Mouse (Mus musculus) adrenal gland, postnatal 10 days (tissue): ENCODE data around the gene Myo15. TPM values are rescaled to one million over a fixed set of nuclear protein-coding genes. Genes with fewer than 3 reads are reported as not detected.
"Not testable (repeated sequence)": the region's sequence is repeated elsewhere in the genome, so short reads cannot be mapped to it uniquely, and the experiment has no call there.

Source experiments
- DNase-seq: peaks from one replicate; pipeline ENCODE4 v3.0.0; 2021; ENCODE audit warnings: mixed read lengths
- long read RNA-seq, 2 experiments: library from polyadenylated mRNA; stranded (forward); transcript quantifications; one replicate each; pipeline ENCODE4 v2.0.0; 2021
- total RNA-seq, 2 experiments: library from RNA; stranded (reverse); gene quantifications; 2 replicates each; pipeline ENCODE4 v1.2.3; 2021

Gene Myo15
- under 1 TPM; 0.30 to 0.51 TPM for total RNA-seq
- long read RNA-seq, experiment 1, partial matches to known transcripts: 0 of 1 reads
- long read RNA-seq, experiment 1, other reads (novel, unspliced or antisense): 1 of 1 reads
- long read RNA-seq, experiment 2: 0 reads

GRCm38 (mm10) chr11:60469039-60469438 is at the start of gene Myo15:
TSS of gene Myo15 (plus strand) at chr11:60469339.
- DNase-seq: no peak

- DNase-seq: no peak
Observed at GRCm38 (mm10) chr11:60422046-60422668, 47.0 kb upstream of the Myo15 start.

- DNase-seq: no peak
Observed at GRCm38 (mm10) chr11:60423006-60423405, 46.1 kb upstream of the Myo15 start.

DNA sequence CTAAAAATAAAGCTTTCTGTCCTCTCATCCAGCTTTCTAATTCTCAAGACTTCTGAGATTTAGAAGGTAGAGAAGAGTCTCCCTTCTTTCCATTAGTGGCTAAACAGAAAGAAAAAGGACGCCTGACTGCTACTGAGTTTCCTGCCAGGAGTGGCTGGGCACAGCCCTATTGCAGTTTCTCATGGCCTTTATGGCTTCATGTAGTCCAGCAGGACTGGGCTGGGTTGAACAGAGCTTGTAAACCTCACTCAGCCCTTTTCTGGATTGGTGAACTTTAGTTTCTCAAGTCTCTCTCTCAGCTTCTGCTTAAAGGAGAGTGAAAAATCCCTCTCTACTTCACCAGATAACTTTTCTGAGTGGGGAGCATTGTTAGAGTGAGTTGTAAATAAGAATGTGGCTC is 42.7 kb upstream of the Myo15 start:
- DNase-seq: no peak

- no peak for DNase-seq
Observed at GRCm38 (mm10) chr11:60427628-60428027, 41.5 kb upstream of the Myo15 start.

GRCm38 (mm10) chr11:60433501-60433900 is 35.6 kb upstream of the Myo15 start:
- DNase-seq: no peak

GRCm38 (mm10) chr11:60435133-60435532 is 34.0 kb upstream of the Myo15 start:
- DNase-seq: no peak

DNA sequence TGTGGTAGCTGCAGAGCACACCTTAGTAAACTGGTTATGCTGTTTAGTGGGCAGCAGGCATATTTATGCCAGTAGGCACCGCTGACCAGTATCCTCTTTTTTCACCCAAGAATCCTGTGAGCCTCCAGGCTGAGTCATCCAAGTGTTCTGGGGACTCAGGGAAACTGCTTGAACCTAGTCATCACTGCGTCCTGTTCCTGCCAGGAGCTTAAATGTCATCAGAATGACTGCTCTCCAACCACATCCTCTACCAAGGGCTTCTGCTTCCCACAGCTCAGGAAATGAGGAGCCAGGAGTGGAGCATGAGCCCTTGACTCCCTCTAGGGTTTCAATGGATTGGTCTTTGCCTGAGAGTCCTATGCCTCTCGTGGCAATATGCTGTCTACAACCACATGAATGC is 32.5 kb upstream of the Myo15 start:
- no peak for DNase-seq

DNA sequence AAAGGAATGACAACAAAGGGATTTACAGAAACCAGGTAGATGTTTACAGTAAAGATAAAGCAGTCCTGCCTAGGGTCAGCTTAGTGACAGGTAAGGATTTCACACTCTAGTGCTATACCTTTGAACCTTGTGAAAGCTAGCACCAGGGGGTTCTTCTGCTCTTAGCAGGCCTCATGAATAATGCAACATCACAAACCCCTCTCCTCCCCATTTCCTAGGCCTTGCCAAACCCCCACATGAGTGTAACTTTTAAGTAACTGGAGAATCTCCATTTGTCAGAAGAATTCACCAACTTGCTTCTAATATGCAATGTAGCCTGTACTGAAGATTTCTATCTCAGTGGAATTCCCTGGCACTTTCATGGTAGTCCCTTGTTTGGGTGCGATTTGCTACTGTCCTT is 29.5 kb upstream of the Myo15 start:
- DNase-seq: not testable (repeated sequence)

DNA sequence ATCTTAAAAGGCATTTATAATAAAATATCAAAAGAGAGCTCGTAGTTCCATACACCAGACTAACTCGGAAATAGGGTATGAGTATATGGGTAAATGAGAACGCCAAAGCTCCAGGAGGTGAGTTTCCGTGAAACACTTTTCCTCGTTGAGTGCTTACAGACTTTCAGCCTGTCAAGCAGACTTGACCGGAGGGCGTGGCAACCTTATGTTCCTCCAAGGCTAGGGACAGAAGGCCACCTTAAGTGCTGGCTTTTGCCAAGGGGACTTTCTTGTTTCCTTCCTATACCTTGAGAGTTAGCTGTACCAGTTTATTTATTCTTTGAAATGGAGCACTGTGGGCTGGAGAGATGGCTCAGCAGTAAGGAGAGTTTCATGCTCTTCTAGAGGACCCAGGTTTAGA is 29.0 kb upstream of the Myo15 start:
- no peak for DNase-seq

GRCm38 (mm10) chr11:60442896-60443295 is 26.2 kb upstream of the Myo15 start:
- no peak for DNase-seq

GRCm38 (mm10) chr11:60444007-60444406 is 25.1 kb upstream of the Myo15 start:
- no peak for DNase-seq

- peak; percentile 92 for DNase-seq
Observed at GRCm38 (mm10) chr11:60454080-60454744, 14.9 kb upstream of the Myo15 start, which contains the start of gene Drg2. TSS of gene Drg2 (plus strand) at chr11:60454591.

DNA sequence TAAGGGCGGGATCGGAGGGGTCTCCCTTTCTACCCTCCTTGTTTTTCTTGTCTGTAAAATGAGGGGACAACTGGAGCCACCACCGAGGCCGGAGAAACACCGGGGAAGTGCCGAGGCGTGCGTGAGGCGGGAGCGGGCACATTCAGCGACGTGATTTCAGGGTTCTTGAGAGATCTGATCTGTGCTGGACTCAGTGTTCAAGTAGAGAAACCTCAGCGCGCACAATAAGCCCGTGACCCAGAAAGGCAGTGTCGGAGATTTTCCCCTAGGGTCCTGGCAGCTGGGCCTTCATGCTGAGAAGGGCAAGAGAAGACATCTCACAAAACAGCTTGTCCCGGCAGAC is 14.4 kb upstream of the Myo15 start:
- DNase-seq: no peak

- no peak for DNase-seq
Observed at GRCm38 (mm10) chr11:60457973-60458372, 11.2 kb upstream of the Myo15 start.

DNA sequence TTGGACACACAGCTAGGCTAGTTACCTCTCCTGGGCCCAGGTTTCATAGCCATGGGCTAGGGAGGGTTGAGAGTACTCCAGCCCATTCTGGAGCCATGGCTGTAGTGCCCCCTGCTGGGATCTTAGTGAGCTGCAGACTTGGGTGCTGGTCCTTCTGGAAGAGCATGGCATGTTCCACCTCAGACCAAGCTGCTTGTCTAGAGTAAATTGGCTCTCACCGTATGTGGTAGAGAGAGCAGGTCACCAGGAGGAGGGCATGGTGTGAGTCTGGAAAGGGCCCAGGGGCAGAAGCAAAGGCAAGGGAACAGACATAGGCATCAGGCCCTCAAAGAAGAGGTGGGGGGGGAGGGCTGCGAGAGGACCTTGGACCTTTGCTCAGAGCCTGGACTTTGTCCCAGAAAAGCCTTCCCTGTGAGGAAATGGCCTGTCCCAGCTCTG is 3.2 kb upstream of the Myo15 start:
- peak; percentile 68 for DNase-seq

DNA sequence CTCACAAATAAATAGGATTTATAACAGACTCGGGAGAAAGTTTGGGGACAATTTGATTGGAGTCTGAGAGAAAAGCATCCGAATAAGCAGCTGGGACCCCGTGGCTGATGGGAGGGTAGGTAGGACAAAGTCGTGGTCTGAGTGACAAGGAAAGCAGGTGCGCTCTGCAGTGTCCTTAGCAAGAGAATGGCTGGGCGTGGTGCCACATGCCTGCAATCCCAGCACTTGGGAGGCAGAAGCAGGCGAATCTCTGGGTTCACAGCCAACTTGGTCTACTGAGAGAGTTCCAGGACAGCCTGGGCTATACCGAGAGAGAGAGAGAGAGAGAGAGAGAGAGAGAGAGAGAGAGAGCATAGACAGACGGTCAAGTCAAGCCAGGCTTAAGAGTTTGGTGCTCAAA is 1.6 kb downstream of the Myo15 start:
- DNase-seq: no peak

DNA sequence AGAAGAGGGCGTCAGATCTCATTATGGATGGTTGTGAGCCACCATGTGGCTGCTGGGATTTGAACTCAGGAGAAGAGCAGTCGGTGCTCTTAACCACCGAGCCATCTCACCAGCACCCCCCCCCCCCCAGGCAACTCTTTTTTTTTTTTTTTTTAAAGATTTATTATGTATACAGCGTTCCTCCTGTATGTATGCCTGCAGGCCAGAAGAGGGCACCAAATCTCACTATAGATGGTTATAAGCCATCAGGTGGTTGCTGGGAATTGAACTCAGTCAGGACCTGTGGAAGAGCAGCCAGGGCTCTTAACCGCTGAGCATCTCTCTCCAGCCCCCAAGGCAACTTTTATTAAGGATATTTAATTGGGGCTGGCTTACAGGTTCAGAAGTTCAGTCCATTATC is 5.4 kb downstream of the Myo15 start:
- no peak for DNase-seq

DNA sequence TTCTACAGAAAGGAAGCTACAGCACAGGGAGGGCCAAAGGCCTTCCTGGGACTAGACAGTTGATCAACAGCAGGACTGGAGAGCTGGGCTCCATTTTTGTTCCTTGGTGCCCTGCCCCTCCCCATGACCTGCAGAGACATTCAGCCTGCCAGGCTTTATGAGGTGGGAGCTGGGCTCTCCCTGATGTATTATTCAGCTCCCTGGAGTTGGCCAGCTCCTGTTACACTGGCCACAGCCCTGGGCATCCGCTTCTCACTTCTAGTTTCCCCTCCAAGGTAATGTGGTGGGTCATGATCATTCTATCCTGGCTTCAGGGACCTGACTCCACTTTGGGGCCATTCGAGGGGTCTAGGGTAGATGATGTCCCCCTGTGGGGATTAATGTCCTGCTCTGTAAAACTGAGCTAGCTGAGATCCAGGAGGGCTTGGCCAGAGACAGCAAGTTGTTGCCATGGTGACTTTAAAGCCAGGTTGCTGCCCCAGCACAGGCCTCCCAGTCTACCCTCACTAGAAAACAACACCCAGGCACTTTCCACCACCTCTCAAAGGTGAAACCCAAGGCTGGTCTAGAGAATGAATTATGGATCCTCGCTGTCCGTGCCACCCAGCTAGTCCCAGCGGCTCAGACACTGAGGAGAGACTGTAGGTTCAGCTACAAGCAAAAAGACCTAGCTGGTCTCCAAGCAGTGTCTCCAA is 6.7 kb downstream of the Myo15 start:
- DNase-seq: no peak

DNA sequence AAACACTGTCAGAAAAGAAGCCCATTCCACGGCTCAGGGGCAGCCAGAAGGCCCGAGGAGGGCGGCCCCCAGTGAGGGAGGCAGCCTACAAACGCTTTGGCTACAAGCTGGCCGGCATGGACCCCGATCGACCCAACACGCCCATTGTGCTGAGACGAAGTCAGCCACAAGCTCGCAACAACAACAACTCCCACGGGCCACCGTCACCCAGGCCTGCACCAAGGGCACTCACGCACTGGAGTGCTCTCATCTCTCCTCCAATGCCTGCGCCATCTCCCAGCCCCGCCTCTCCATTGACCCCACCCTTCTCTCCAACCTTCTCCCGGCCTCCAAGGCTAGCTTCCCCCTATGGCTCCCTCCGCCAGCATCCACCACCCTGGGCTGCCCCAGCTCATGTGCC is 9.0 kb downstream of the Myo15 start:
- DNase-seq: peak; percentile 57

GRCm38 (mm10) chr11:60486267-60486666 is 17.1 kb downstream of the Myo15 start:
- no peak for DNase-seq

GRCm38 (mm10) chr11:60492726-60493125 is 23.6 kb downstream of the Myo15 start:
- no peak for DNase-seq

DNA sequence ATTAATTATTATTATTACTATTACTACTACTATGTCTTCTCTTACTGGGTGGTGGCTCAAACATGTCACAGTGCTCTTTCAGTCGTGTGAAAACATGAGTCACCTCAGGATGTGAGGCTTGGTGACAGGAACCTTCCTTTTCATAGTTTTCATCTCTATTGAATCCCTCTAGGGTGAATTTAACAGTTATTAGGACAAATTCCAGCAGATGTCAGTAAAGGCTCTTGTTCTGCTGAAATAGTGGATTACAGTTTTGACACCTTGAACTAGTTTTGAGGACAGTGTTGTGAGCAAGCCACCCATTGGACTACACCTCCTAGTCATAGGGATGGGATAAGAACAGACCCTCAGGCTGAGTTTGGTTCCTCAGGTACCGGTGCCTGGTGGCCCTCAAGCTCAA is 26.6 kb downstream of the Myo15 start:
- no peak for DNase-seq
